Mouse (Mus musculus) left cerebral cortex, postnatal 36 days (tissue): ENCODE results near the gene Asb14. TPM values are rescaled to one million over a fixed set of nuclear protein-coding genes. Genes with fewer than 3 reads are reported as not detected.
"Not testable (repeated sequence)": the region's sequence is repeated elsewhere in the genome, so short reads cannot be mapped to it uniquely, and the experiment has no call there.

Experiments
- DNase-seq, 2 experiments: peaks; one replicate each; pipeline ENCODE4 v3.0.0; 2021 to 2022; ENCODE audit warnings: low spot score in 2 of 2, mixed read lengths in 1 of 2
- intact Hi-C: fragments of 180-260 bp; cut with DNase I; formaldehyde crosslinking; loops from one replicate; pipeline ENCODE4 v1.15.1; 2025
- total RNA-seq, 2 experiments: library from RNA; stranded (reverse); gene quantifications; 2 replicates each; pipeline ENCODE4 v1.2.3; 2021

Asb14 gene
- under 1 TPM in 1 of 2 experiments, not detected in 1; 0.22 TPM for total RNA-seq

- DNase-seq, result no peak
- intact Hi-C loops, result no loop called here
Measured at GRCm38 (mm10) chr14:26894392-26894791, at the start of gene Asb14. Gene Asb14, plus strand, starts transcription at chr14:26894557.

- no peak for DNase-seq
- intact Hi-C loops, result no loop called here
Measured at GRCm38 (mm10) chr14:26853053-26853452, 41.3 kb upstream of the Asb14 start.

- no peak for DNase-seq
- intact Hi-C loops, result no loop called here
Measured at GRCm38 (mm10) chr14:26854066-26854465, 40.3 kb upstream of the Asb14 start.

GRCm38 (mm10) chr14:26858364-26858763 lies 36.0 kb upstream of the Asb14 start:
- intact Hi-C loops, result no loop called here
- DNase-seq, result no peak

GRCm38 (mm10) chr14:26859024-26859423 lies 35.3 kb upstream of the Asb14 start:
- DNase-seq, result peak; percentile 6 to 7
- intact Hi-C loops, result no loop called here

GRCm38 (mm10) chr14:26867356-26867755 lies 27.0 kb upstream of the Asb14 start:
- no peak for DNase-seq

GRCm38 (mm10) chr14:26868299-26868698 lies 26.1 kb upstream of the Asb14 start:
- intact Hi-C loops, result no loop called here
- no peak for DNase-seq

More at GRCm38 (mm10) chr14:26867356-26867755, 27.0 kb upstream of the Asb14 start:
- intact Hi-C loops, result no loop called here

- intact Hi-C loops, result no loop called here
- DNase-seq, result no peak
Measured at GRCm38 (mm10) chr14:26878756-26879155, 15.6 kb upstream of the Asb14 start.

- intact Hi-C loops, result no loop called here
- no peak for DNase-seq
Measured at GRCm38 (mm10) chr14:26879976-26880375, 14.4 kb upstream of the Asb14 start.

- intact Hi-C loops, result no loop called here
- DNase-seq, result no peak
Measured at GRCm38 (mm10) chr14:26881700-26882099, 12.7 kb upstream of the Asb14 start.

GRCm38 (mm10) chr14:26887244-26887643 lies 7.1 kb upstream of the Asb14 start:
- intact Hi-C loops, result no loop called here
- no peak for DNase-seq

GRCm38 (mm10) chr14:26890777-26891176 lies 3.6 kb upstream of the Asb14 start:
- no peak for DNase-seq
- intact Hi-C loops, result no loop called here

- DNase-seq, result no peak
- intact Hi-C loops, result no loop called here
Measured at GRCm38 (mm10) chr14:26899490-26899889, 5.1 kb downstream of the Asb14 start.

- DNase-seq, result peak; percentile 16 to 40
- intact Hi-C loops, result no loop called here
Measured at GRCm38 (mm10) chr14:26900893-26901292, 6.5 kb downstream of the Asb14 start.

- intact Hi-C loops, result no loop called here
- DNase-seq, result no peak
Measured at GRCm38 (mm10) chr14:26907401-26907800, 13.0 kb downstream of the Asb14 start.

GRCm38 (mm10) chr14:26910461-26910860 lies 16.1 kb downstream of the Asb14 start:
- intact Hi-C loops, DNase-seq: not testable (repeated sequence)

GRCm38 (mm10) chr14:26911201-26911600 lies 16.8 kb downstream of the Asb14 start:
- no peak for DNase-seq
- intact Hi-C loops, result no loop called here

- DNase-seq, result no peak
- intact Hi-C loops, result no loop called here
Measured at GRCm38 (mm10) chr14:26911826-26912225, 17.5 kb downstream of the Asb14 start.

GRCm38 (mm10) chr14:26913681-26914268 lies 19.4 kb downstream of the Asb14 start:
- peak; percentile 41 to 43 for DNase-seq
- intact Hi-C loops, result no loop called here

GRCm38 (mm10) chr14:26919310-26919709 lies 25.0 kb downstream of the Asb14 start:
- intact Hi-C loops, result no loop called here

GRCm38 (mm10) chr14:26923702-26924421 lies 29.5 kb downstream of the Asb14 start:
- intact Hi-C loops, result no loop called here
- no peak for DNase-seq

More at GRCm38 (mm10) chr14:26919310-26919709, 25.0 kb downstream of the Asb14 start:
- no peak for DNase-seq
